Mouse (Mus musculus): Measurements from ENCODE around the gene Cacnb2.

The Cacnb2 gene

GRCm38 (mm10) chr2:14874281-14875037, 271.6 kb downstream of the Cacnb2 start:
- no peak for DNase-seq

- no peak for DNase-seq
Observed at GRCm38 (mm10) chr2:14875121-14875520, 272.2 kb downstream of the Cacnb2 start.

DNA sequence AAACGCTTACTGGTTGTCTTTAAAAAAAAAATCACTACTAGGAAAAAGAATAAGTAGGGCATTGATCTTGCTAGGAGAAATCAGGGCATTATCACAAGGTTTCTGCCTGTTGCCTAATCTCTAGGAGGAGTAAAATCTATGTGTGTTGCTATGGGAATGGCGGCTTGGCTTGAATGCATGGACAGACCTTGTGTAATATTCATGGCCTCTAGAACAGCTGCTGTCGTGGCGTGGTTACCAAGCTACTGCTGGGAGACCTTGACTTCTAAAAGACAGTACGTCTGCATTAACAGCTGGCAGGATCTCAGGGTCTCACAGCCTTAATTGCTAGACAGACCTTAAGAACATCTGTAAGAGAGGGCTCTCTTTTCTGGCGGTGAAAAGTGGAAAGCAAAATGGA, 272.7 kb downstream of the Cacnb2 start:
- no peak for DNase-seq

DNA sequence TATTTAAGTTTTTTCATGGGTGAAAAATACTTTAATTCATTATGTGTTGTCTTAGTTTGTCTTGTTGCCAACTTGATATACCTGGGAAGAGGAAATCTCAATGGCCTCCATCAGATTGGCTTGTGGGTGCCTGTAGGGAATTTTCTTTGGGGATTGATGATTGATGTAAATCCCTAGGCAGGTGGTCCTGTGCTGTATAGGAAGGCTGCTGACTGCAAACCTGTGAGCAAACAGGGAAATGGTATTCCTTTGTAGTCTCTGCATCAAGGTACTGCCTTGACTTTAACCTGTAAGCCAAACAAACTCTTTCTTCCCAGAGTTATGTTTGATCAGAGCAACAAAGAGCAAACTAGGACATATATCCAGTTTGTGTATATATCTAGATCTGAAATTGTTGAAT, 276.1 kb downstream of the Cacnb2 start:
- no peak for DNase-seq

- peak; percentile 15 for DNase-seq
Observed at GRCm38 (mm10) chr2:14883460-14883859, 280.6 kb downstream of the Cacnb2 start.

GRCm38 (mm10) chr2:14888406-14889195, 285.7 kb downstream of the Cacnb2 start:
- peak; percentile 56 for DNase-seq

- DNase-seq, result no peak
Observed at GRCm38 (mm10) chr2:14903837-14904236, 300.9 kb downstream of the Cacnb2 start.

- no peak for DNase-seq
Observed at GRCm38 (mm10) chr2:14904865-14905264, 302.0 kb downstream of the Cacnb2 start.

DNA sequence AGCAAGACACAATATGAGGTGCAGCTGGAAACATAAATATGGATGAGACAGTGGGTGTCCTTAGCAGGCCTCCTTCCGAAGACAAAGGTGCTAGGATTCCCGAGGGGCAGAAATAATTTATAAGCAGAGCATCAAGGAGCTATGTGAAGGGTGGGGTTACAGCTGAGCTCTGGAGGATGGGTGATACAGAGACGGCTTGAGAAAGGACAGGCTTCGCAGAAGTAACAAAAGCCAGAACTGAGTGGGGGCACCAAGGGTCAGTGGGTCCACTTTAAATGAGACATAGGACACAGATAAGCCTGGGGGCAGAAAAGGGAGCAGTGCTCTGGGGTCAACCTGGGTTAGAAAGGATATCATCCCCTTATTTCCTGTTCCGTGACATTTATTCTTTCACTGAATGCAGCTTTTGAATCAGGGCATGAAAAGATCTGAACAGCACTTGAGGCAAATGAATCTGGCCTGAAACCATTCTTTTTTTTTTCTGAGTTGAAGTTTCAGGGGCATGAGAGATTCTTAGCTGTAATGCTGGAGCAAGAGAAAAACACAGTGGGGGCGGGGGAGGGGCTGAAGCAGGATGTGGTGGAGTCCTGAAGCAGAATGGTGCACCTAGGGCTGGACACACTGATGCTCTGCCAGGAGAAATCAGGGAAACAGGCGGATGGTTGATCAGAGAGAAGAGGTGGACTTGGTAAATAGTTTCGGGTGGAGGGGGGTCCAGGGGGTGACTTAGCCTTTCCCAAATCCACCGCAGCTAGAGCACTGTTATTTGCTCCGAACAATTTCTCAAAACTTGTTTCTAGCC, 304.4 kb downstream of the Cacnb2 start:
- no peak for DNase-seq

- DNase-seq, result no peak
Observed at GRCm38 (mm10) chr2:14917585-14918247, 314.8 kb downstream of the Cacnb2 start.

DNA sequence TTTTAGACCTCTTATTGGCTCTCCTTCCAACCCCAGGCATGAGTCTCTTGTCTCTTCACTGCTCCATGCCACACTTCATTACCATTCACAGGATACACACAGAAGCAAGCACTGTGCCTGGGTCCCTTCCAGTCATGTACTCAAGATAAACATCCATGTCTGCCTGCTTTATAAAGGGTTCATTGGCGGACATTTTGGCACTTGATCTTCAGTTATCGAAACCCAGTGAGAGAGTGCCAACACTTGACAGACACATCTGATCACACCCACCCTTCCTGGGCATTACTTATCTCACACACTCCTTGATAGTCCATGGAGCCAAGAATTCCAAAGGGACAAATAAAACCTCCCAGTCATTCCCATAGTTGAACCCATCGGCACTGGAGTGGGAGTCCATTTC, 327.0 kb downstream of the Cacnb2 start:
- peak; percentile 8 for DNase-seq

DNA sequence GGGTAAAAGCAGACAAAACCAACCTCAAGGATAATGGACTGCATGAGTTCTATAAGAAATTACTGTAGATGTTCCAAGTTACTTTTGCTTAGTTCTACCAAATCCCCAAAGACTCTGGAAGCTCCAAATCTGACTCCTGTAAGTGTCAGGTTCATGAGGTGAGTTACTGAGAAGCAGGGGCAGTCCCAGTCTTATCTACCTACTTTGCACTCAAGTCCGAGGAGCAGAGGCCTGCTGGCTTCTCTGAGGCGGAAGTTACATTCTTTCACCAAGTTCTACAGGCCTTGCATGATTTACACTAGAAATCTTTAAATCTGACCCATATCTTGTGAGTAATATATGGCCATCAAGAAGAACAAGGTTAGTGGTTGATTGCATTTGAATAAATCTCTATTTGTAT, 329.1 kb downstream of the Cacnb2 start:
- DNase-seq, result no peak

GRCm38 (mm10) chr2:14936492-14936891, 333.6 kb downstream of the Cacnb2 start:
- peak; percentile 12 for DNase-seq

GRCm38 (mm10) chr2:14942261-14942660, 339.4 kb downstream of the Cacnb2 start:
- peak; percentile 51 for DNase-seq

DNA sequence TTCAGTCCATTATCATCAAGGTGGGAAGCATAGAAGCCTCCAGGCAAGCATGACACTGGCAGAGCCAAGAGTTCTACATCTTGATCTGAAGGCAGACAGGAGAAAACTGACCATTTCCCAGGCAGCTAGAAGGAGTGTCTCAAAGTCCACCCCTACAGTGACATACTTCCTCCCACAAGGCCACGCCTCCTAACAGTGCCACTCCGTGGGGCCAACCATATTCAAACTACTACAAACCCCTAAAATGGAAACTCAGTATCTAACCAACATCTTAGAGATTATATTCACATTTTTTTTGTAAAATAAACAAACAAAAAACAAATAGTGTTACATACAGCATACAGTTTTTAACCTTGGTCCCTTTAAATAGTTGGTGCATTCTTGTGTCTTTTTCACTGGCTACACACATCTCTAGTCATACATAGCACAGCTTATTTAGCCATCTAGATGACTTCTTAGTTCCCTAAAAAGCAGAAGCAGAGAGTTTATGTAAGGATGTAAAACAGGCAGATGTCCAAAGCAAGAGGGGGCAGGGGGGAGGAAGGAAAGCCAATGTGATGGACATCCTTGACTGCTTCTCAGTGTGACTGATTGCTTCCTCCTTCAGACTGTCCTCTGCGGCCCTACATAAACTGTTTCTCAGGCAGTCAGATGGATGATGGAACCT, 340.9 kb downstream of the Cacnb2 start:
- peak; percentile 48 for DNase-seq

GRCm38 (mm10) chr2:14953090-14953489, 350.2 kb downstream of the Cacnb2 start:
- DNase-seq, result no peak

DNA sequence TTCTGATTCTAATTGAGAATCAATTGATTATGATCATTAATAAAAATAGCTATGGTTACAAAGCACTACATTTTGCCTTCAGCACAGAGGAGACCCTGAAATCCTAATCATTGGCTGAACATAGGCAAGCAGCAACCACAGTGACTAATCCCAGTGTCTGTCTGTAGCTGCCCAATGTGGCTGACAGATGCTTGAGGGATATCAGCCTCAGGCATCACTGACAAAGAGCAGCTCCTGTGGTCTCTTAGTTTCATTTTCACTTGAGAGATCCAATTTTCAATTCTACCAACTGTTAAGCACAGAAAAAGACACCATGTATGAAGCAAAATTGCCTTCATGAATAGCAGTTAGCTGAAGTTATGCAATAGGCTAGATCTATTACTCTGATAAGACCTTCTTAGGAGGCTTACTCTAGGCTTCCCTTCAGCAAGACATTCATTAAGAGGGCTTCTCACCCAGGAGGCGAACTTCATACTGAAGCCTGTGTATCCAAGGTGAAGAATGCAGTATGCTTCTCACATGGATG, 358.1 kb downstream of the Cacnb2 start:
- no peak for DNase-seq

GRCm38 (mm10) chr2:14961493-14961892, 358.6 kb downstream of the Cacnb2 start:
- DNase-seq, result no peak

GRCm38 (mm10) chr2:14984029-14984428, 381.1 kb downstream of the Cacnb2 start:
- DNase-seq, result peak; percentile 20

GRCm38 (mm10) chr2:14988451-14988850, 385.6 kb downstream of the Cacnb2 start:
- DNase-seq, result no peak

GRCm38 (mm10) chr2:14989350-14989749, 386.5 kb downstream of the Cacnb2 start:
- no peak for DNase-seq

DNA sequence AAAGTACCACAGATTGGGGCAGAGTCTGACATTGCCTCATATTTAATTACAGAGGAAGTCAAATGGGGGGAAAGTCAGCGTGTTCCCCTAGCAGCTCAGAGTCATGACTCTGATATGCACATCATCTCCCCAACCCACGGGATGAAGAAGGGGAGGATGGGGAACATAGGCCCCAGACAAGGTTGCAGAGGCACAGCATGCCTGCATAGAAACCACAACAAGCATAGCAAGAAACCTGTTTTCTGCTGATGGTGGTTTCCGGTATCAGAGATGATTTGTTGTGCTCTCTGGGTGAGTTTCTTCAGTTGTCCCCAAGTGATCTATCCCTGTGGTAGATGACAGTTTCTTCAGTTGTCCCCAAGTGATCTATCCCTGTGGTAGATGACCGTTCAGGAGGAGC, 389.6 kb downstream of the Cacnb2 start:
- no peak for DNase-seq

Data from lung, postnatal 10 days (tissue).